Mouse (Mus musculus) G1E (cell line): Measurements from ENCODE around the gene Cngb1.

Source experiments
- CTCF ChIP-seq: IDR thresholded peaks from 2 replicates; pipeline ENCODE4 v1.5.1; 2012; ENCODE audit warnings: low read depth, low read length, inconsistent platforms, mixed read lengths
- GATA1 ChIP-seq: IDR thresholded peaks from 2 replicates; pipeline ENCODE4 v1.6.1; 2012; ENCODE audit warnings: borderline replicate concordance, low read length, inconsistent platforms, mixed read lengths
- GATA2 ChIP-seq: IDR thresholded peaks from 2 replicates; pipeline ENCODE4 v1.6.1; 2012; ENCODE audit warnings: low read depth, low read length, inconsistent platforms, borderline replicate concordance
- POLR2AphosphoS5 ChIP-seq: IDR thresholded peaks from 2 replicates; pipeline ENCODE4 v1.6.1; 2012; ENCODE audit warnings: low read depth, low read length, inconsistent platforms; ENCODE audit not compliant: insufficient replicate concordance
- TAL1 ChIP-seq: conservative IDR thresholded peaks from 2 replicates; pipeline ENCODE4 v1.6.1; 2012; ENCODE audit warnings: low read depth, low read length, inconsistent platforms, mixed read lengths

DNA sequence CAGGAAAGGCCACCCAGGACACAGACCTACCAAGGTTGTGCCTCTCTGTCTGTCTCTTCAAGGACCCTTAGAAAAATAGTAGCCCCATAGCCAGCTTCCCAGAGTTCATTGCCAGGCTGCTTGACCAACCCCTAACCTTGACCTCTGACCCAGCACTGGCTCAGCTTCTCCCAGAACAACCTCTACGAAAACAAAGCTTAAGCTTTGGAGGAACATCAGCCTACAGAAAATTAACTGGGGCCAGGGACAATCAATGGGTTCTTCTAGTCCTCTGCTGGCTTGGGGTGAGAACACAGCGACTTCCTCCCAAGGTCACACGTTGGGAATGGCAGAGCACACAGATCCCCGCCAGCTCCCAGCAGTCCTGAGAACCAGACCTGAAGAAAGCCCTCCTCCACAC, 859 bp downstream of the Cngb1 start:
- TF ChIP-seq CTCF (no peak), TAL1 (no peak), GATA1 (no peak), GATA2 (no peak), POLR2AphosphoS5 (no peak)
